ENCODE assay signal across 10 mouse cellular contexts in the genomic region with DNA sequence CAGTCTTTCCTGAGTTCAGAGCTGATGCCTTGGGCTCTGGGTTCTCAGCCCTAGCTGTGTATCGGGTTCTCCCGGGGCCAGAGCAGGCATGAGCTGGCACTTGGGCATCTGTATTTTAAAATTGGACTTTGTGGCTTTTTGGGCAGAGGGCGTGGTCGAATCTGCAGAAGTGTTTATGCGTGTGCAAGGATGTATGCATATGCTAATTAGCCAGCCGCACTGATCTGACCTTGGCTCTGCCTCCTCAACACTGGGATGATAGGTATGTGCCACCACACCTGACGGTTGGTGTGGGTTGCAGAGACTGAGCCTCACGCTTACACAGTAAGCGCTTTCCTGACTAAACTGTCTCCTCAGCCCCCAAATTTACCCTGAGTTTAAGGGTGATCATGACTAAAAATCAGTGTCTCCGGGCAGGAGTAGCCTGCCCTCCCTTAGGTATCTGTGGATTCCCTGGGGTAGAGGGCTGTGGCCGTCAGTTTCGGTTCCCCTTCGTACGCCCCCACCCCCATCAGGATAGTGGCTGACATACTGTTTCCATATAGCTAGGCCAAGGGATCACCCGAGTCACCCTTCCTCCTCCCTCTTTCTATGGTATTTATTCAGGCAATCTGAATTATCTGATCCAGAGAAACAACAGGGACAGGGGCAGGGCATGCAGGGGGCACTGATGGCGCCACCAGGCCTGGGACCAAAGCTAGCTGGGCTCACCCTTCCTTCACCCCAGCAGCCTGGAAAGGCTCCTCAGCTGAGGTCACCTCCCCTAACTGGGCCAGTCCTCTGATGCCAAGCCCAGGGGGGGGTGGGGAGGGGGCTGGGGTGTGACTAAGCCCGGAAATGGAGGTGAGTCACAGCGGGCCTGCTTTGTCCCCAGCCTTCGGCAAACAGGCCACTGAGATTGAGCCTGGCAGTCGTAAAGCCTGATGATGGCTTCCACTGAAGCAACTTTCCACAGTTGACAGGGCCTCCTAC. TPM values are rescaled to one million over a fixed set of nuclear protein-coding genes. Genes with fewer than 3 reads are reported as not detected.
DNase-seq lines count a peak whose midpoint lies in the region; TF ChIP-seq lines count a peak whose summit lies in the region.
"Had no signal": no experiment of that assay in that cellular context is flagged by ENCODE, and none has a peak within 500 bp of the region (broad histone marks: within the 10 kb centered on the region; RNA-seq: fewer than 3 reads in every experiment).

No protein-coding gene starts in this region.

- no peak overlapping the region for H3K27ac ChIP-seq in testis, adult 2 months (ENCODE audit: control insufficient read depth, insufficient read depth, low read depth, low read length)
- H3K27ac ChIP-seq: lung, embryonic 15.5 days had no signal

- no peak for DNase-seq in testis, postnatal 14 days (ENCODE audit: low spot score)
- DNase-seq in adrenal gland, postnatal 10 days = peak; percentile 75
- peak; percentile 70 to 73 for DNase-seq in heart, postnatal 10 days
- DNase-seq in urinary bladder, postnatal 25 days (ENCODE audit: low spot score) = peak; percentile 31
- no peak for DNase-seq in embryo, embryonic 9.5 days (ENCODE audit: extremely low spot score)
- no peak for DNase-seq in cerebellum, adult 18-20 months
- no peak for DNase-seq in cerebellum, adult 8-10 months
- DNase-seq: embryo, embryonic 11 days had no signal

- H3K27me3 ChIP-seq in testis, adult 2 months (ENCODE audit: control insufficient read depth, insufficient read depth, low read length) = no peaks in the 10 kb centered on the region
- H3K27me3 ChIP-seq: lung, embryonic 15.5 days had no signal

- no peak for TF ChIP-seq CTCF in testis, adult 2 months (IDR thresholded peaks at IDR 0.05; ENCODE audit: control insufficient read depth, insufficient read depth, insufficient replicate concordance, low read depth, low read length)

- no peaks in the 10 kb centered on the region for H3K36me3 ChIP-seq in testis, adult 2 months (ENCODE audit: control insufficient read depth, insufficient read depth, low read length)
- H3K36me3 ChIP-seq: lung, embryonic 15.5 days had no signal

- intact Hi-C loops in heart, postnatal 10 days (cut with DNase I) = no loop called here

- H3K4me3 ChIP-seq in testis, adult 2 months (ENCODE audit: control insufficient read depth, low read depth, low read length) = no peak overlapping the region
- H3K4me3 ChIP-seq: lung, embryonic 15.5 days had no signal

- no peaks in the 10 kb centered on the region; the same call in 1 of the 2 replicates for H3K4me1 ChIP-seq in testis, adult 2 months (ENCODE audit: control insufficient read depth, insufficient read depth, low read length)

- 0 out of 2 replicates have a peak, but pooled peaks have one; percentile 22 for TF ChIP-seq POLR2A in testis, adult 2 months (IDR thresholded peaks at IDR 0.05; ENCODE audit: control insufficient read depth, low read depth, low read length)

RNA-seq across cellular contexts. Expression of gene Plcd3, which starts 7.3 kb away (rescaled TPM):
- polyA plus RNA-seq in testis, adult 2 months (2012; rRNA removed) = 4.9 and 5.5 TPM in 2 replicates
- total RNA-seq in adrenal gland, postnatal 10 days (2021) = 10 to 100 TPM in 1 of 2 experiments, 1 to 10 TPM in 1; 8.7 to 11.0 TPM
- 10 to 100 TPM; 26.7 to 27.7 TPM for total RNA-seq in heart, postnatal 10 days (2021)

RNA-seq across cellular contexts. Expression of gene Acbd4, which starts 7.3 kb away (rescaled TPM):
- 5.7 and 7.2 TPM in 2 replicates for polyA plus RNA-seq in testis, adult 2 months (2012; rRNA removed)
- 10 to 100 TPM; 81.0 to 94.7 TPM for total RNA-seq in adrenal gland, postnatal 10 days (2021)
- 10 to 100 TPM; 35.5 to 37.4 TPM for total RNA-seq in heart, postnatal 10 days (2021)

RNA-seq across cellular contexts. Expression of gene Hexim1, which starts 21.9 kb away (rescaled TPM):
- polyA plus RNA-seq in testis, adult 2 months (2012; rRNA removed) = 5.8 and 6.1 TPM in 2 replicates
- 10 to 100 TPM; 49.6 to 50.1 TPM for total RNA-seq in adrenal gland, postnatal 10 days (2021)
- 10 to 100 TPM; 20.4 to 22.6 TPM for total RNA-seq in heart, postnatal 10 days (2021)

RNA-seq across cellular contexts. Expression of gene Hexim2, which starts 38.1 kb away (rescaled TPM):
- 38.8 and 53.8 TPM in 2 replicates for polyA plus RNA-seq in testis, adult 2 months (2012; rRNA removed)
- total RNA-seq in adrenal gland, postnatal 10 days (2021) = 1 to 10 TPM; 4.8 to 8.9 TPM
- total RNA-seq in heart, postnatal 10 days (2021) = 1 to 10 TPM; 3.1 to 3.9 TPM

Comparison
In these comparisons a context has a peak if more than half of its experiments do, and no peak if none do; other contexts are left out.
1. DNase-seq: peak in adrenal gland, postnatal 10 days (single experiment), heart, postnatal 10 days (2 of 2) and urinary bladder, postnatal 25 days (single experiment); none in testis, postnatal 14 days (single experiment), embryo, embryonic 9.5 days (single experiment), cerebellum, adult 18-20 months (0 of 2) and cerebellum, adult 8-10 months (single experiment).